Mouse (Mus musculus) cortical plate, adult 2 months (tissue): ENCODE results near the gene Emc4.

ENCODE experiments used
- CTCF ChIP-seq: fragments of 200-500 bp; IDR thresholded peaks from 2 replicates; pipeline ENCODE4 v1.5.1; 2011; ENCODE audit warnings: mild to moderate bottlenecking, control low read depth, low read length; ENCODE audit not compliant: insufficient read depth; ENCODE audit errors: extremely low read depth
- POLR2A ChIP-seq: fragments of 200-500 bp; IDR thresholded peaks from 2 replicates; pipeline ENCODE4 v1.6.1; 2011; ENCODE audit warnings: mild to moderate bottlenecking, low read length, control low read depth; ENCODE audit not compliant: insufficient read depth; ENCODE audit errors: extremely low read depth

- TF ChIP-seq CTCF (peak; percentile 70), POLR2A (no peak)
Measured at GRCm38 (mm10) chr2:112378973-112379898, 11.4 kb upstream of the Emc4 start, which contains the start of gene Katnbl1.
